Mouse (Mus musculus) thymus, adult 2 months (tissue): Measurements from ENCODE around the gene Tgm1.

Experiments
- CTCF ChIP-seq: fragments of 200-500 bp; IDR thresholded peaks from 2 replicates; pipeline ENCODE4 v1.5.1; 2012; ENCODE audit warnings: mild to moderate bottlenecking, control low read depth, low read length, moderate library complexity, borderline replicate concordance; ENCODE audit not compliant: control insufficient read depth, poor library complexity, insufficient read depth; ENCODE audit errors: extremely low read depth
- POLR2A ChIP-seq: fragments of 200-500 bp; IDR thresholded peaks from 2 replicates; pipeline ENCODE4 v1.6.1; 2012; ENCODE audit warnings: mild to moderate bottlenecking, low read length, control low read depth, moderate library complexity; ENCODE audit not compliant: control insufficient read depth, poor library complexity, insufficient read depth; ENCODE audit errors: extremely low read depth

DNA sequence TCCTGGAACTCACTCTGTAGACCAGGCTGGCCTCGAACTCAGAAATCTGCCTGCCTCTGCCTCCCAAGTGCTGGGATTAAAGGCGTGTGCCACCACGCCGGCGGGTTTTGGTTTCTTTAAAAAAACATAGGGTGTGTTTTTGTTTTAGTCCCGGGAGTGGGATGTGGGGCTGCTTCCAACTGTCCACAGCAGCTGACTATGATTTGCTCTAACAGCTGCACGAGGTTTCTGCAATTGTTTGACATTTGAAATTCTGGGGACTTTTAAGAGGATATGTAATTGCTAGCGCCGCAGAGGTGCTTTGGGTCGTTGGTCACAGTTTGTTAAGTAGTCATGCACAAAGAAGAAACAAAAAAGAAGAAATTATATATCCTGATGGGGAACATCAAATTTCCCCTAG lies 24.3 kb downstream of the Tgm1 start:
- TF ChIP-seq POLR2A (no peak), CTCF (no peak)
